Comparison of ENCODE assay signal across 8 mouse cellular contexts in the genomic region with DNA sequence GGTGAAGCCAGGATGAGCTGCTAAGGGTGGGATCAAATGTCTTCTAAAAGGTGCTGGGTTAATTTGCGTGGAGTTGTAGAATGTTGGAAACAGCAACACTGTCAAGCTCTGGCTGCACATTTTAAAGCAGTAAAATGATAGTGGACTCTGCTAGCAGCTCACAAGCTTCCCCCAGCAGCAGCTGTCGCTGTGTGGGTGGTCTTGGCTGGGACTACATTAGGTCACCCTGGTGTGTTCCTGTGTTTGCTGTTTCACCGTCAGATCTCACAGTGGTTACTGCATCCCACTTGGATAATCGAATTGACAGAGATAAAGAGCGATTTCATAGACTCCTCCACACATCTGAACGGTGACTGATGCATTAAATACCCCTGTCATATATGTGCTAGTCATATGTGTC.
A peak's percentile ranks its signal among the peaks of the same experiment; 100 is the strongest.
DNase-seq lines count a peak whose midpoint lies in the region; ATAC-seq and TF ChIP-seq lines count a peak whose summit lies in the region.
"Had no signal": no experiment of that assay in that cellular context is flagged by ENCODE, and none has a peak within 500 bp of the region (broad histone marks: within the 10 kb centered on the region; RNA-seq: fewer than 3 reads in every experiment).

No protein-coding gene starts in this region.

- WGBS in kidney, embryonic 16.5 days = 23% methylated on average over 6 of the region's 6 CpGs
- 37% methylated on average over 6 of the region's 6 CpGs for WGBS in limb, embryonic 15.5 days
- 89% methylated on average over 6 of the region's 6 CpGs for WGBS in thymus, adult 2 months

- H3K36me3 ChIP-seq in kidney, embryonic 16.5 days (ENCODE audit: insufficient read depth, low read length) = no peaks in the 10 kb centered on the region
- H3K36me3 ChIP-seq in limb, embryonic 15.5 days = no peaks in the 10 kb centered on the region
- H3K36me3 ChIP-seq in thymus, adult 2 months (ENCODE audit: control insufficient read depth, insufficient read depth, low read length) = no peaks in the 10 kb centered on the region

- peaks cover 18% of the 10 kb centered on the region for H3K4me1 ChIP-seq in kidney, embryonic 16.5 days (ENCODE audit: insufficient read depth, low read length)
- H3K4me1 ChIP-seq in limb, embryonic 15.5 days = peaks cover 8% of the 10 kb centered on the region; the same call in 1 of the 2 replicates
- no peaks in the 10 kb centered on the region for H3K4me1 ChIP-seq in thymus, adult 2 months (replicated peaks; ENCODE audit: control insufficient read depth, insufficient read depth, low read length)

- H3K27me3 ChIP-seq in kidney, embryonic 16.5 days (ENCODE audit: insufficient read depth, low read length) = no peaks in the 10 kb centered on the region
- H3K27me3 ChIP-seq in limb, embryonic 15.5 days = no peaks in the 10 kb centered on the region
- no peaks in the 10 kb centered on the region for H3K27me3 ChIP-seq in thymus, adult 2 months (ENCODE audit: control insufficient read depth, insufficient read depth, low read length)

- H3K4me3 ChIP-seq in kidney, embryonic 16.5 days (ENCODE audit: low read length) = no peak overlapping the region
- H3K4me3 ChIP-seq in limb, embryonic 15.5 days = no peak overlapping the region
- H3K4me3 ChIP-seq in thymus, adult 2 months (ENCODE audit: control insufficient read depth, insufficient read depth, low read length) = no peak overlapping the region

- no peak overlapping the region for H3K4me2 ChIP-seq in kidney, embryonic 16.5 days (replicated peaks; ENCODE audit: low read depth, low read length)
- H3K4me2 ChIP-seq in limb, embryonic 15.5 days = no peak overlapping the region

- DNase-seq in kidney, adult 9 months = no peak
- peak; percentile 24 for DNase-seq in brain, adult 2 months (ENCODE audit: low read depth, low spot score)
- peak; percentile 62 for DNase-seq in embryo, embryonic 10 days (ENCODE audit: low spot score)
- no peak for DNase-seq in thymus, adult 2 months
- DNase-seq in adrenal gland, adult (ENCODE audit: inconsistent age in 2 of 2, low spot score in 1 of 2) = no peak
- DNase-seq: midbrain, embryonic 14.5 days had no signal

- no peaks in the 10 kb centered on the region for H3K9me3 ChIP-seq in kidney, embryonic 16.5 days (ENCODE audit: low read length)
- no peaks in the 10 kb centered on the region for H3K9me3 ChIP-seq in limb, embryonic 15.5 days

- no peak overlapping the region for H3K27ac ChIP-seq in kidney, embryonic 16.5 days (ENCODE audit: low read length)
- H3K27ac ChIP-seq in limb, embryonic 15.5 days = no peak overlapping the region
- H3K27ac ChIP-seq in thymus, adult 2 months (ENCODE audit: control insufficient read depth, insufficient read depth, low read length) = no peak overlapping the region

- H3K9ac ChIP-seq in kidney, embryonic 16.5 days (replicated peaks; ENCODE audit: low read length) = no peak overlapping the region
- no peak overlapping the region for H3K9ac ChIP-seq in limb, embryonic 15.5 days

- peak; percentile 67; the same call in 1 of the 2 replicates for ATAC-seq in kidney, embryonic 16.5 days (ENCODE audit: low FRiP score, low TSS enrichment)
- peak; percentile 26; the same call in 1 of the 2 replicates for ATAC-seq in limb, embryonic 15.5 days (ENCODE audit: insufficient number of reproducible peaks, low FRiP score, low TSS enrichment, low read depth)

- TF ChIP-seq CTCF in thymus, adult 2 months (IDR thresholded peaks at IDR 0.05; ENCODE audit: borderline replicate concordance, control insufficient read depth, extremely low read depth, insufficient read depth, low read length, poor library complexity) = no peak

- TF ChIP-seq POLR2A in thymus, adult 2 months (IDR thresholded peaks at IDR 0.05; ENCODE audit: control insufficient read depth, extremely low read depth, insufficient read depth, low read length, poor library complexity) = no peak

Comparison
In these comparisons a context has a peak if more than half of its experiments do, and no peak if none do; other contexts are left out.
1. DNase-seq: peak in brain, adult 2 months (single experiment) and embryo, embryonic 10 days (single experiment); none in kidney, adult 9 months (single experiment), thymus, adult 2 months (single experiment) and adrenal gland, adult (0 of 2).